Mouse (Mus musculus) small intestine, adult 2 months (tissue): ENCODE data around the gene Lypd5.
A peak's percentile ranks its signal among the peaks of the same experiment; 100 is the strongest.

Experiments
- CTCF ChIP-seq: fragments of 200-500 bp; IDR thresholded peaks from 2 replicates; pipeline ENCODE4 v1.5.1; 2012; ENCODE audit warnings: low read depth, mild to moderate bottlenecking, control low read depth, inconsistent platforms, low read length, moderate library complexity, mixed read lengths; ENCODE audit not compliant: insufficient replicate concordance, insufficient read length; ENCODE audit errors: extremely low read depth
- POLR2A ChIP-seq: fragments of 200-500 bp; IDR thresholded peaks from 2 replicates; pipeline ENCODE4 v1.6.1; 2012; ENCODE audit warnings: low read depth, mild to moderate bottlenecking, control low read depth, inconsistent platforms, low read length, moderate library complexity

GRCm38 (mm10) chr7:24364827-24365226 is 15.8 kb downstream of the Lypd5 start:
- TF ChIP-seq POLR2A, result no peak
- TF ChIP-seq CTCF, result peak; percentile 89
